Mouse (Mus musculus) T-helper 1 cell (primary cell): ENCODE data around the gene Fbxw8.

Source experiments
- in situ Hi-C: fragments of 300-600 bp; cut with MboI, MseI; formaldehyde crosslinking; loops from one replicate; pipeline ENCODE4 v1.15.1; 2025; ENCODE audit warnings: high pct_unique_total_duplicates

The Fbxw8 gene

GRCm38 (mm10) chr5:118155565-118155947, 292 bp upstream of the Fbxw8 start:
- in situ Hi-C loops: no loop called here

DNA sequence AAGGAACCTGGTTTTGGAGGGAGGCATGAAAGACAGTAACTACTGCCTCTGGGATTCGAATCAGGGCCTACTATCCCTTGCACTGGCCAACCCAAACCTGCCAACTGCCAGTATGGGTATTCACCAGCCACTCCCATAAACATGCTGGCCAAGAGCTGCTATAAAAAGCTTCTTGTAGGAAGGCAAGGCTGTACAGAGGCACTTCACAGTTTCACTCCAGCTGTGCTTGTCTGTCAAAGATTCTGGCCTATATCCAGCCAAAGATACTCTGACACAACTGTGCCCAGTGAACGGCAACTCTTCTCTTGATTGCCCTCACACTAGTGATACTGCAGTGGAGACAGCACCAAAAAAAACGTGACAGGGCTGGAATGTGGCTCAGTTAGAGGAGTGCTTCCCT, 5.6 kb downstream of the Fbxw8 start:
- in situ Hi-C loops: loop anchor here (25.0 kb wide), 1 partner anchor 1912 kb away; no protein-coding TSS in a partner anchor

DNA sequence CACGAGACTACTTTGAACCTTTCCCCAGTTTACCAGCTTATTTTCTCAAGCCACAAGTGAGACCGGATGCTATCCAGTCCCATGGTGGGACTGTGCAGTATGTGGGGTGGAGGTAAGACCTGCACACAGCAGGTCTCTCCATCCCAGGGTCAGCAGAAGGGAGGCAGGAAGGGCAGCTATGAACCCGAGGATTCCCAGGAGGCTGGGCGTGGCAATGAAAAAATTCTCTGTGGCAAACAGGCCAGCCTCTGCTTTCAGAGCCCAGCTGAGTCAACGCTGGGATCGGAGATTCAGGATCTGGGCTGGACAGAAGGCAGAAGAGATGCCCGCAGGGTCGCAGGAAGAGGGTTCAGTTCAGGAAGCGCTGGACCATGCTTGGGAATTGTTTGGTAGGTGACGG, 8.0 kb downstream of the Fbxw8 start:
- in situ Hi-C loops: loop anchor here (25.0 kb wide), 1 partner anchor 1910 kb away; no protein-coding TSS in a partner anchor

DNA sequence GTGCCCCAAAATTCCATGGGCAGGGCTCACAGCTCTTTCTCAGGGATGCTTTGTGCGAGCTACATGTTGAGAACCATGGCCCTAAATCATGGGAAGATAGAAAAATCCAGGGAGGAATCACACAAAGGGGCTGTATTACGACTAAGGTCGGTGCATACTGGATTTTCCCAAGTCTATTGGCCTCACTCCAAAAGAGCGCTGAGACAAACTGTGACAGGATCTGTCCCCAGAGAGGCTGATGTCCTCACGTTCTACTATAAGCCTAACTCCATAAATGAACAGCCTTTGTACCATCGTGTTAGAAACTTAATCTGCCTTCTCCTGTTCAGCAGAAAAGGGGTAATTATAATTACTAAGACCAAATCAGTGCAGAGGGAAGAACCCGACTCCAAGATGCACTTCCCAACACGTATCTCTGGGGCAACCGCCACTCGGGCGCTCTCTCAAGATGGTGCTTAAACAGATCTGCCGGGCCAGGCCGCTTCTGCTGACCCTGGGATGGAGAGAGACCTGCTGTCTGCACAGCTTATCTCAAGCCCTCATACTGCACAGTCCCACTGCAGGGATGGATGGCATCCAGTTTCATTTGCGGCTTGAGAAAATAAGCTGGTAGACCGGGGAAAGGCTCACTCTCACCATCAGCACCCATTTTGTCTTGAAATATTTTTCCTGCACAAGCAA, 9.1 kb downstream of the Fbxw8 start:
- in situ Hi-C loops: loop anchor here (25.0 kb wide), 1 partner anchor 1909 kb away; no protein-coding TSS in a partner anchor

- in situ Hi-C loops: loop anchor here (25.0 kb wide), 1 partner anchor 1908 kb away; no protein-coding TSS in a partner anchor
Observed at GRCm38 (mm10) chr5:118145458-118145857, 9.8 kb downstream of the Fbxw8 start.

GRCm38 (mm10) chr5:118144770-118145169, 10.5 kb downstream of the Fbxw8 start:
- in situ Hi-C loops: loop anchor here (25.0 kb wide), 1 partner anchor 1907 kb away; no protein-coding TSS in a partner anchor

DNA sequence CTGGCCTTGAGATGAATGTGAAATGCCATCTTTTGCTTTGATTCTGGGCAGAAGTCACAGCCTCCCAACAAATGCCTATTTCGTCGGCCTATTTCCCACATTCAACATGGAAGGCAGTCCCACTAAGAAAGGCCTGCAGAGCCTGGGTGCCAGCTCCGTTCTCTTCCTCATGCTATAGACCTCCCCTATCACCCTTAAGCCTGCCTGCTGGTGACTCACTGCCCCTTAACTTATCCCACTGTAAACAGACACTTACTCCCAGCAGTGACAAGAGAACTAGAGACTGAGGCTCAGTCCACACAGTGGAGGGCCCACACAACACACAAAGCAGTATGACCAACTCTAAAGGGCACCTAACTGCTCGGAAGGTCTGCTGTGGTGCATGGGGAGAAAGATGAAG, 10.9 kb downstream of the Fbxw8 start:
- in situ Hi-C loops: loop anchor here (25.0 kb wide), 1 partner anchor 1907 kb away; no protein-coding TSS in a partner anchor

- in situ Hi-C loops: loop anchor here (25.0 kb wide), 1 partner anchor 1906 kb away; no protein-coding TSS in a partner anchor
Observed at GRCm38 (mm10) chr5:118143211-118144026, 11.8 kb downstream of the Fbxw8 start.

GRCm38 (mm10) chr5:118142471-118142870, 12.8 kb downstream of the Fbxw8 start:
- in situ Hi-C loops: loop anchor here (25.0 kb wide), 1 partner anchor 1905 kb away; no protein-coding TSS in a partner anchor

GRCm38 (mm10) chr5:118139630-118140029, 15.6 kb downstream of the Fbxw8 start:
- in situ Hi-C loops: loop anchor here (25.0 kb wide), 1 partner anchor 1902 kb away; no protein-coding TSS in a partner anchor

GRCm38 (mm10) chr5:118136391-118136790, 18.9 kb downstream of the Fbxw8 start:
- in situ Hi-C loops: loop anchor here (25.0 kb wide), 1 partner anchor 1899 kb away; no protein-coding TSS in a partner anchor

GRCm38 (mm10) chr5:118128651-118129050, 26.6 kb downstream of the Fbxw8 start:
- in situ Hi-C loops: loop anchor here (25.0 kb wide), 1 partner anchor 1891 kb away; no protein-coding TSS in a partner anchor

DNA sequence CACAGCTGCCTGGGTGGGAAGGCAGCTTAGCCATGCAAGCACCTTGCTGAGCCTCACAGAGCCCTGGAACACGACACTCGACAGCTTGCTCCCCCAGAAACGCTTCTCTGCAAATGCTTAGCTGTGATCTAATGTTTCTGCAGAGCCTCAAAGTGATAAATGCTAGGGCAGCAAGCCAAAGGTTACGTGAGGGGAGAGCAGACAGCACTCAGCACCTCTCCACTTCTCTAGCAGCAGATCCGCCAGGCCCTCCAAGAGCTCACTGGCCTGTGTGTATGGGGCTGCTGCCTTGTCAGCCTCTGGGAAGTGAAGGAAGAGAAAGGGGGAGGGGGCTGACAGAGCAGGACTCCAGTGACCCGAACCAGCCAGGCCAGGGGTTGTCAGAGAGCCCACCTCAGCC, 27.1 kb downstream of the Fbxw8 start:
- in situ Hi-C loops: loop anchor here (25.0 kb wide), 1 partner anchor 1891 kb away; no protein-coding TSS in a partner anchor

DNA sequence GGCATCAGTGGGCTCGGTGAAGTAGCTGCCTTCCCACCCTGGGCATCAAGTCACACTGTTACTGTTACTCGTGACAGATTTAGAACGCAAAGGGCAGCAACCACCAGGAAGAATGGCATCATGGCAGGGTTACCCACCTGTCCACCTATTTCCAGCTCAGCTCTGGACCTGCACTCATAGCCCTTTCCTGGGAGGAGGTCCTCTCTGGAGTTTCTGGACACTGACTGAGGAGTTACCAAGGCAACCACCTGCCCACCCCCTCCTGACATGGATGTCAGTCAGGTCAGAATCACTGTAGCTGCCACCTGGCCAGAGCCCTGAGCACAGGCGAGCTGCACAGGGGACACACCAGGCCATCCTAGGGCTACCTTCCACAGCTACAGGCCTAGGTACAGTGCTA, 28.6 kb downstream of the Fbxw8 start:
- in situ Hi-C loops: loop anchor here (25.0 kb wide), 1 partner anchor 1889 kb away; no protein-coding TSS in a partner anchor

DNA sequence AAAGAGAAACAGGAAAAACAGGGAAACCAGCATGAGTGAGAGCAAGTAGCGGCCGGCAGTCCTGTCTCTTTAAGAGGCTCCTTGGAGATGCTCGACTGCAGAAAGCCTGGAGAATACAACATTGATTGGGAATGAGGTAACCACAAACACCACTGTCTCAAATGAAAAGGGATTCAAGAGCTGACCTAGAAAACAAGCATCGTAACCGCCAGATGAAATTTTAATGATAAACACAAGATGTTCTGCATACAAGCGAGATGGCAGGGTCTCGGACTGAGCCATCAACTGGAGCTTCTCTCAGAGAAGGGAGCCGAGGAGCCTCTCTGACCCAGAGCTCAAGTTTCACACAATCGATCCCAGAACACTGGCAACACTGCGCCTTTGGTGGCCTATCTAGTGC, 32.2 kb downstream of the Fbxw8 start:
- in situ Hi-C loops: no loop called here

GRCm38 (mm10) chr5:118121928-118122327, 33.3 kb downstream of the Fbxw8 start:
- in situ Hi-C loops: no loop called here

DNA sequence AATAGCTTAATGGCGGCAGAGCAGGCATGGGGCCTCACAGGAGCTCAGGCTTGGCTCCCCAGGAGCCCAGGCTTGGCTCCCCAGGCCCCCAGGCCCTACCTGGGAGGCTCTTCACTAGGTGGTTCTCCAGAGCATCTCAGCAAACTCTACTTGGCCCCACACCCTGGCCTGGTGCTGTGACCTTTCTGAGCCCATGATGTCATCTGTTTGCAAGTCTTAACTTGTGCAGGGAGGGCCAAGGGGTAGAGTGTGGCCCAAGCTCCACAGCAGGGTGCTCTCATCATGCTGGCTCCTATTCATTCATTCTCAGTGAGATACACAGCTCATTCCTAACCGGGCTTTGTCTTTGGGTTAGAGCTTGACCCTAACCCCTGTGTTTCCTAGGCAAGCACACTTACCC, 34.6 kb downstream of the Fbxw8 start:
- in situ Hi-C loops: no loop called here

- in situ Hi-C loops: no loop called here
Observed at GRCm38 (mm10) chr5:118118922-118119321, 36.3 kb downstream of the Fbxw8 start.

GRCm38 (mm10) chr5:118118351-118118750, 36.9 kb downstream of the Fbxw8 start:
- in situ Hi-C loops: no loop called here

- in situ Hi-C loops: no loop called here
Observed at GRCm38 (mm10) chr5:118113617-118114016, 41.6 kb downstream of the Fbxw8 start.

- in situ Hi-C loops: no loop called here
Observed at GRCm38 (mm10) chr5:118113043-118113442, 42.2 kb downstream of the Fbxw8 start.
